In the genomic region with DNA sequence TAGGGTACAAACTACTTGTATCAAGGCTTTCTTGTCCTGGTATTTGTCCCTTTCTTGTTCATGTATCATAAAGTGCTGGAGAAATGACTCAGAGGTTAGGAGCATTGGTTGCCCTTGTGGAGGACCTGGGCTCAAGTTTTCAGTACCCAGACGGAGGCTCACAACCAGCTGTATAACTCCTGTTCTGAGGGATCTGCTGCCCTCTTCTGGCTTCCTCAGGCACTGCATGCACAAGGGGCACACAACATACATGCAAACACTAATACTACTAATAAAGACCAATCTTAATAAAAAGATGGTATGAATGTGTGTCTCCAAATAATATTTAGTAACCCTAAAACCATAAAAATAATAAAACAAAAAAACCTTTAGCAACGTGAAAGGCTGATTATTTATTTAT, we compare ENCODE assay signal across 1 mouse cellular context.
TF ChIP-seq lines count a peak whose summit lies in the region.

No protein-coding gene starts in this region.

TF ChIP-seq in MEL, 35 proteins besides CTCF, POLR2A, EP300 and RAD21 (continued from another document):
- TF ChIP-seq MEF2A (IDR thresholded peaks at IDR 0.05; ENCODE audit: extremely low read depth, insufficient replicate concordance, low read depth, low read length, poor library complexity, severe bottlenecking) (no peak), JUND (IDR thresholded peaks at IDR 0.05; ENCODE audit: low read depth, low read length) (no peak), SMC3 (IDR thresholded peaks at IDR 0.05; ENCODE audit: low read depth, low read length) (no peak), TBP (IDR thresholded peaks at IDR 0.05; ENCODE audit: low read depth, low read length) (no peak), E2F4 (IDR thresholded peaks at IDR 0.05; ENCODE audit: borderline replicate concordance, low read depth, low read length) (no peak), GATA1 (IDR thresholded peaks at IDR 0.05; ENCODE audit: low read depth, low read length) (no peak), BHLHE40 (IDR thresholded peaks at IDR 0.05; ENCODE audit: borderline replicate concordance, low read depth, low read length) (no peak)
